Mouse (Mus musculus) liver, embryonic 13.5 days (tissue): ENCODE data around the gene Snx9. TPM values are rescaled to one million over a fixed set of nuclear protein-coding genes. Genes with fewer than 3 reads are reported as not detected.

ENCODE experiments used
- ATAC-seq: fragments of 200-750 bp; cut with Nextera tagmentation; 2 replicates; pipeline ENCODE4 v1.8.0; 2017; ENCODE audit warnings: low read depth, mild to moderate bottlenecking, moderate number of reproducible peaks, moderate library complexity
- DNase-seq: peaks from one replicate; pipeline ENCODE4 v3.0.0; 2022
- H3K27ac ChIP-seq: fragments of 300-500 bp; sonication (generic); 2 replicates; pipeline ENCODE4 v1.5.1; 2015; ENCODE audit warnings: moderate library complexity, mild to moderate bottlenecking, inconsistent platforms
- H3K27me3 ChIP-seq: fragments of 300-500 bp; sonication (generic); 2 replicates; pipeline ENCODE4 v1.6.1; 2015; ENCODE audit warnings: mild to moderate bottlenecking, inconsistent platforms
- H3K36me3 ChIP-seq: fragments of 300-500 bp; sonication (generic); 2 replicates; pipeline ENCODE4 v1.6.1; 2015; ENCODE audit warnings: mild to moderate bottlenecking, inconsistent platforms
- H3K4me1 ChIP-seq: fragments of 300-500 bp; sonication (generic); replicated peaks from 2 replicates; pipeline ENCODE4 v1.6.1; 2015; ENCODE audit warnings: inconsistent platforms
- H3K4me2 ChIP-seq: fragments of 300-500 bp; sonication (generic); 2 replicates; pipeline ENCODE4 v1.6.1; 2015; ENCODE audit warnings: inconsistent platforms, mild to moderate bottlenecking, moderate library complexity
- H3K4me3 ChIP-seq: fragments of 300-500 bp; sonication (generic); replicated peaks from 2 replicates; pipeline ENCODE4 v1.5.1; 2015; ENCODE audit warnings: mild to moderate bottlenecking, inconsistent platforms
- H3K9ac ChIP-seq: fragments of 300-500 bp; sonication (generic); 2 replicates; pipeline ENCODE4 v1.6.1; 2015; ENCODE audit warnings: mild to moderate bottlenecking, inconsistent platforms
- H3K9me3 ChIP-seq: fragments of 300-500 bp; sonication (generic); replicated peaks from 2 replicates; pipeline ENCODE4 v1.6.1; 2016; ENCODE audit warnings: inconsistent platforms
- WGBS: fragments of 180-500 bp; shearing (Covaris S2); methylation state at CpG from one replicate; pipeline ENCODE4 v1.1.7; 2015; ENCODE audit not compliant: insufficient replicate concordance; 5-methylcytosine and 5-hydroxymethylcytosine counted together
- polyA plus RNA-seq: library from polyadenylated mRNA; unstranded; fragments of >200 nt; fragmentation: Nextera tagmentation; extraction: Ambion mirVana; gene quantifications from 2 replicates; pipeline ENCODE4 v1.2.1, GENCODE M21; 2015

Snx9 gene
- polyA plus RNA-seq, 1 experiment from 2014 or later = 12.2 TPM

DNA sequence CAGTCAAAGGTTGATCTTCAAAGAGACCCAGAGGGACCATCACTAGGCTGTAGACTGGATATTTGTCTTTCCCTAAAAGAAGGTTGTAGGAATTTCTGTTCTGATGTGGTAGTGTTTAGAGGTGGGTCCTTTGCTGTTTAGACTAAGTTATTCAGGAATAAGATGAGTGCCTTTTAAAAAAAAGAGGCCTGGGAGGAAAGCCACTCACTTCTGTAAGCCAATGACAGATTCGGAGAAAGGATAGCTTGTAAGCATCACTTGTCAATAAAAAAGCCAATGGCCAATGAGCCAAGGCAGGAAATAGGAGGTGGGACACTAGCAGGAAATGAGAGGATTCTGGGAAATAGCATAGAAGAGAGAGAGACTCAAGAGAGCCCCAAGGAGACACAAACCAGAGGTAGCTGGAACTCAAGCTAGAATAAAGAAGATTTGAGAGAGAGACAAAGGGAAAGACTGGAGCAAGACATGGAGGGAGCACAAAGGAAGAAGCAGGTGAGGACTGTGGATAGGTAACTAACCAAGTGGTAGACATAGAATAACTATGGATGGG is 9.8 kb upstream of the Snx9 start:
- Histone ChIP-seq H3K27ac (peak overlapping the region; percentile 74), H3K36me3 (no peaks in the 10 kb centered on the region), H3K4me3 (0 out of 2 replicates have a peak overlapping the region, but pooled peaks have one; percentile 12), H3K9ac (no peak overlapping the region), H3K4me1 (peaks cover 53% of the 10 kb centered on the region), H3K9me3 (no peaks in the 10 kb centered on the region), H3K4me2 (peak overlapping the region; percentile 49), H3K27me3 (no peaks in the 10 kb centered on the region)
- DNase-seq (no peak), ATAC-seq (no peak)
- 51% methylated on average over 1 of the region's 1 CpGs for WGBS

DNA sequence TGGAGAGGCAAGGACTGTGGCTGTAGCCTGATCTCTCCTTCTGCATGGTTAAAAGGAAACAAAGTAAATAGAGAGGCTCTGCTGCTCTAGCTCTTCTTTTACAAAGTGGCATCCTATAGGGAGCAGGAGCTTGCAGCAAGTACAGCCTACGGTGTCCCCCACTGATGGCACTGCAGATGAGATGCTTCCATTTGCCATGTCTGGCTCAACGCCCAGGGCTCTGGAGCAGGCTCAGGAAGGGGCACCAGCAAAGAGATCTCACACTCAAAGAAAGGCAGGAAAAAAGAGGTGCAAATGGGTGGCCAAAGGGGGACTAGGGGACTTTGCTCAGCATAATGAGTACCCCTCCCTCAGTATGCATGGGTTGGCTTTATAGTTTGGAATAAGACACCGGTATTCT is 7.0 kb upstream of the Snx9 start:
- H3K9ac ChIP-seq = no peak overlapping the region
- no peaks in the 10 kb centered on the region for H3K9me3 ChIP-seq
- DNase-seq (no peak), ATAC-seq (no peak)
- peaks cover 40% of the 10 kb centered on the region for H3K4me1 ChIP-seq
- no peaks in the 10 kb centered on the region for H3K27me3 ChIP-seq
- no peak overlapping the region for H3K4me3 ChIP-seq
- no peak overlapping the region for H3K4me2 ChIP-seq
- 92% methylated on average over 3 of the region's 3 CpGs for WGBS
- no peaks in the 10 kb centered on the region for H3K36me3 ChIP-seq
- no peak overlapping the region for H3K27ac ChIP-seq

DNA sequence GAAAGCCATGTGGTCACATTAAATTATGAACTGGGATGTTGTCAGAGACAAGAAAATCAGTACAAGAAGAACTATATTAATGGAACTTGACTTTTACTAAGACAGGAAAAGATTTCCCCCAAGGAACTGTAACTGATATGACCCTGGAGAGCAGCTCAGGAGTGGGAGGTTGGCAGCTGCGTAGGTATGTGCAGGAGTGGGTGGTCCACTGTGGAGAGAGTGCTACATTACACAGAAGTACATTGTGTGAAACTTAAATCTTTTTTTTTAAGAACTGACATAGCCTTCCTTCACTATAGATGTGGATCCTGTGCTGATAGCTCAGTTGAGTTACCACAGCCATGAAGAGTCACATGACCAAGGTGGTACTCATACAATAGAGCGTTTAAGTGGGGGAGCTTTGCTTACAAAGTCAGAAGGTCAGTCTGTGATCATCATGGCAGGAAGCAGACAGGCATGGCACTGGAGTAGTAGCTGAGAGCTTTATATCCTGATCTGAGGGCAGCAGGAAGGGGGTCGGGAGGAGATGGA is 6.3 kb upstream of the Snx9 start:
- H3K4me3 ChIP-seq = no peak overlapping the region
- ATAC-seq (no peak), DNase-seq (no peak)
- peaks cover 40% of the 10 kb centered on the region for H3K4me1 ChIP-seq
- 73% methylated on average over 3 of the region's 3 CpGs for WGBS
- no peaks in the 10 kb centered on the region for H3K36me3 ChIP-seq
- no peak overlapping the region for H3K9ac ChIP-seq
- no peak overlapping the region for H3K27ac ChIP-seq
- H3K27me3 ChIP-seq = no peaks in the 10 kb centered on the region
- no peak overlapping the region for H3K4me2 ChIP-seq
- no peaks in the 10 kb centered on the region for H3K9me3 ChIP-seq

DNA sequence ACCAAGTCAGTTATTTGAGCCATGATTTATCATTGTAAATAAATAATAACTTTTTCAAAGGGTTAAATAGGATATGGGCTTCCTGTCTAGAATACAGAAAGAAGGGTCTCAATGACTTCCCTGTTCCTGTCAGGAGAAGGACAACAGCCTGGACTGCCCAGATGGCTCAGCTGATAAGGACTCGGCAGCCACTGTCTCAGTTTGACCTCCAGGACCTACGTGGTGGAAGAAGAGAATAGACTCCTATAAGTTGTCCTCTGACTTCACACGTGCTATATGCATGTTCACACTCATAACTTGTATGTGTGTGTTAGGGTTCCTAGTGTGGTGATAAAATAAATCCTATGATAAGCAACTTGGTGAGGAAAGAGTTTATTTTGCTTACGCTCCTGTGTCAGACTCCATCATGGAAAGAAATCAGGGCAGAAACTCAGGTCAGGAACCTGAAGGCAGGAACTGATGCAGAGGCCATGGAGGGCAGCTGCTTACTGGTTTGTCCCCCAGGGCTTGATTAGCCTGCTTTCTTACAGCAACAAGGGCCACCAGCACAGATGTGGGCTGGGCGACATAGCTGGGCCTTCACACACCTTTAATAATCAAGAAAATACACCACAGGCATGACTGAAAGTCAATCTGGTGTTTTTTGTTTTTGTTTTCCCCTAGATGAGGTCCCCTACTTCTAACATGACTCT is 1.4 kb upstream of the Snx9 start:
- Histone ChIP-seq H3K27me3 (no peaks in the 10 kb centered on the region), H3K4me1 (peaks cover 39% of the 10 kb centered on the region), H3K9me3 (no peaks in the 10 kb centered on the region), H3K4me2 (peak overlapping the region; percentile 86; the same call in 1 of the 2 replicates), H3K4me3 (no peak overlapping the region), H3K9ac (no peak overlapping the region), H3K36me3 (no peaks in the 10 kb centered on the region), H3K27ac (peak overlapping the region; percentile 9; the same call in 1 of the 2 replicates)
- WGBS = 40% methylated on average over 5 of the region's 5 CpGs
- DNase-seq (no peak), ATAC-seq (no peak)

DNA sequence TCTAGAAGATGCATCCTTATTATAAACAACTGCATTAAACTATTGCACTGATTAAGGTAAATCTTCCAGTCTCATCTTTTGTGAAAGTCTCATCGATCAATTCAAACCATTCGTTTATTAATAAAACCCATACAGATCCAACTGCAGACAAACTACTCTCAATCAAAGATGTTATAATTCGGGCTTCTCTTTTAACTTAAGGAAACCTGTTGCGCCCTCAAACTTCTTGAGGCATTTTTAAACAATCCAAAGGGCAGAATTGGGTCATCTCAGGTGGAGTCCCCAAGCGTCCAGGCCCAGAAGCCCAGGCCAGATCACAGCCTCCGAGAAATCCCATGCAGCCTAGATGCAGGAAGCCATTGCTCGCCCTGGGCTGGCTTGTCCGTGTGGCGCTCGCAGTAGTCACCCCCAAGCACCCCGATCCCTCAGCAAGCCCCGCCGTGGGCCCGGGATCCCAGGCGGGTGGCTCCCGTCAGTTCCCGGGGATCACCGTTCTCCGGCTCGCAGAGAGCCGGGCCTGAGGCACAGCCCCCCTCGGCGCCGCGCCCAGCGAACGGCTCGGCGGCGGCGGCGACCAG is 490 bp upstream of the Snx9 start:
- Histone ChIP-seq H3K4me2 (peak overlapping the region; percentile 86), H3K27ac (peak overlapping the region; percentile 90), H3K36me3 (no peaks in the 10 kb centered on the region), H3K9me3 (no peaks in the 10 kb centered on the region), H3K27me3 (no peaks in the 10 kb centered on the region), H3K4me1 (peaks cover 43% of the 10 kb centered on the region), H3K4me3 (peak overlapping the region; percentile 82), H3K9ac (peak overlapping the region; percentile 85)
- DNase-seq (no peak), ATAC-seq (peak; percentile 54; the same call in 1 of the 2 replicates)
- whole genome bisulfite sequencing = 6% methylated on average over 32 of the region's 32 CpGs

DNA sequence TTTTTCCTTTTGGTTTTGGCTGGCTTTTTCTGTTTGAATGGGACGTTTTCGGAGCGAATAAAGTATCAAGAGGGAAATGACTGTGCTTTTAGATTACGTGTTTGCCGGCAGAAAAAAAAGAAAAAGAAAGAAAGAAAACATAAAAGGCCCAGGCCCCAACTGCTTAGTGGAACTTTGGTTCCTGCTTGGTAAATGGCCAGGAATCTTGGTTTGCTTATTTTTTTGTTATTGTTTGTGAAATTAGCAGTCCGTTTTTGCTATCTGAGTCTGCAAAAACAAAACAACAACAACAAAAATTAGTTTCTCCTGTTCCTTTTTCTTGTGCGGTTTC is 779 bp downstream of the Snx9 start:
- no peak for DNase-seq
- H3K4me1 ChIP-seq = peaks cover 53% of the 10 kb centered on the region

DNA sequence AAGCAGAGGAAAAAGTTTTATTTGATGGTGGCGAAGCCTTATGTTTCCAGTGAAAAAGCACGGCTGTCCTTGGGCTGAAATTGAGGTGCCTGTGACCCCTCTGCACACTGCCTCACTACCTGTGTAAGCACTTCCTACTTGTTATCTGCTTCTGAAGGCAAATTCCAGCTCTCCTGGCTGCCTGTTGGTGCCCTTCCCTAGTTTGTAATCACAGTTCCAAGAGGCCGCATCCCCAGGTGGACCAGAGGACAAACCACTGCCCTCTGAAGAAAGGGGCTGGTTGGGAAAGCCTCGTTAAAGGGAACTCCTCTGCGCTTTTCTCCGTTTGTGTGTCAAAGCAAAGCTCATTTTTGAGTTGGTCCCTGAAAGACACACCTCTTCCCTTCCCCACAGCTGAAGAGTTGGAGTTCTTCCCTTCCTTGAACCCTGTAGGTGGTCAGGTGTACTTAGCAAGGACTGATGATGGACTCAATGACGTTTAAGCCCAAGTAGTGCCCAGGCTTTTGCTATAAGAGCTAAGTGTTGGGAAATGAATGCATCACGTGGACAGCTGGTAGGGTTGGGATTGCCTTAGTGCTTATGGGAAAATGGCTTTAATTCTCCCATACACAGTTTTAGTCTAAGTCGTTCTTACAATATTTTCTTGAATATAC is 2.0 kb downstream of the Snx9 start:
- H3K9ac ChIP-seq = 0 out of 2 replicates have a peak overlapping the region, but pooled peaks have one; percentile 11
- peak overlapping the region; percentile 82 for H3K4me3 ChIP-seq
- no peaks in the 10 kb centered on the region for H3K9me3 ChIP-seq
- 61% methylated on average over 9 of the region's 9 CpGs for WGBS
- no peaks in the 10 kb centered on the region for H3K27me3 ChIP-seq
- peak overlapping the region; percentile 46 for H3K4me2 ChIP-seq
- peaks cover 57% of the 10 kb centered on the region for H3K4me1 ChIP-seq
- ATAC-seq (no peak), DNase-seq (no peak)
- H3K36me3 ChIP-seq = no peaks in the 10 kb centered on the region
- no peak overlapping the region; the same call in 1 of the 2 replicates for H3K27ac ChIP-seq

More for the DNA sequence above, 779 bp downstream of the Snx9 start:
- H3K4me3 ChIP-seq = peak overlapping the region; percentile 82
- under 1% methylated on average over 7 of the region's 7 CpGs for WGBS
- peak overlapping the region; percentile 86 for H3K4me2 ChIP-seq
- no peaks in the 10 kb centered on the region for H3K9me3 ChIP-seq
- no peak for ATAC-seq
- no peaks in the 10 kb centered on the region for H3K27me3 ChIP-seq
- H3K36me3 ChIP-seq = no peaks in the 10 kb centered on the region
- H3K9ac ChIP-seq = peak overlapping the region; percentile 85
- H3K27ac ChIP-seq = peak overlapping the region; percentile 90

DNA sequence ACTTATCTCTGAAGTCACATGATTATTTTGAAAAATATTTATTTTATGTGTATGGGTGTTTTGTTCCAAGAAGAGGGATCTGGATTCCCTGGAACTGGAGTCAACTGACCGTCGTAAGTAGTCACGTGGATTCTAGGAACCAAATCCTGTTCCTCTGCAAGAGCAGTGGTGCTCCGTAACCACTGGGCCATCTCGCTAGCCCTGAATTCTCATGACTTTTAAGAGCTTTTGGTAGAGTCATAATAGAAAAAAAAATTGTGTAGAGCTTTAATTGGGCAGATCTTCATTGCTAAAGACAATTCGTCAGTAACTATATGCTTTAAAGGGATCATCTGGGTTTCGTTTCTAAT is 2.5 kb downstream of the Snx9 start:
- H3K4me1 ChIP-seq = peaks cover 57% of the 10 kb centered on the region
- H3K9ac ChIP-seq = no peak overlapping the region
- ATAC-seq (no peak), DNase-seq (no peak)
- no peaks in the 10 kb centered on the region for H3K36me3 ChIP-seq
- no peak overlapping the region for H3K4me3 ChIP-seq
- WGBS = 85% methylated on average over 7 of the region's 7 CpGs
- H3K4me2 ChIP-seq = no peak overlapping the region
- no peak overlapping the region for H3K27ac ChIP-seq
- no peaks in the 10 kb centered on the region for H3K9me3 ChIP-seq
- H3K27me3 ChIP-seq = no peaks in the 10 kb centered on the region

DNA sequence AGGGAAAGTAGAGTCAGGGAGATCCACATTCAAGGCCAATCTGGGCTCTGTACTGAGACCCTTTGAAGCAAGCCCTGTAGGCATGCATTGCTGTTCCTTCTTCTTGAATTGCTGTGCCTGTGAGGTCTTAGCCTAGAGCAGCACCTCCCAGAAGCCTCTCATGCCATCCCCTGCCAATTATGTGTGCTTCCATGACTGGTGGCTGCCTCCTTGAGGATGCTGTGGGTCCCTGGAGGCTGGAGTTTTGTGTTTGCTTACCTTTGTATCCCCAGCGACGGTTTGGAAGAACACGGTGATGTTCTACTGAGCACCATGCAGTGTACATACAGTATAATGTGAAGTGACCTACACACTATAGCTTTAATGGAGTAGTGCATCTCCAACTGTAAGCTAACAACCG is 4.2 kb downstream of the Snx9 start:
- DNase-seq (no peak), ATAC-seq (no peak)
- no peak overlapping the region for H3K4me3 ChIP-seq
- H3K4me2 ChIP-seq = no peak overlapping the region
- WGBS = 80% methylated on average over 4 of the region's 4 CpGs
- H3K9ac ChIP-seq = no peak overlapping the region
- peaks cover 52% of the 10 kb centered on the region for H3K4me1 ChIP-seq
- no peaks in the 10 kb centered on the region for H3K27me3 ChIP-seq
- H3K36me3 ChIP-seq = no peaks in the 10 kb centered on the region
- no peak overlapping the region for H3K27ac ChIP-seq
- H3K9me3 ChIP-seq = no peaks in the 10 kb centered on the region

DNA sequence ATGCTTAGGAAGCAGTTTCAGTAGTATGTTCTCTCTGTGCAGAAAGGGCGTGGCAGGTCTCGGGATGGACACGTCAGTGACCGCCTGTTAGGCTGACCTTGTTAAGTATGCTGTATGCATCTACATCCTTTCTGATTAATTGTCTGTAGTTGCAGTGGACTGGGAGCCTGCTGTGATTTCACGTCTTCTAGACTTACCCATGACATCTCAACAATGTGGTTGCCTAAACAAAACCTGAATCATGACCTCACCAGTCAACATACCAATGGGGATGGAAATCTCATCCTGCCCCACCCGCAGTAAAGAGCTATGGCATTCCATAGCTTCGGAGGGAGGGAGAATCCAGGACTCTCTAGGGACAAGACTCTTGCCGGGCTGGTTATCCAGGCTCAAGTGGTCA is 5.0 kb downstream of the Snx9 start:
- Histone ChIP-seq H3K4me2 (no peak overlapping the region), H3K4me3 (no peak overlapping the region), H3K9ac (no peak overlapping the region), H3K9me3 (no peaks in the 10 kb centered on the region), H3K27ac (no peak overlapping the region), H3K27me3 (no peaks in the 10 kb centered on the region), H3K36me3 (no peaks in the 10 kb centered on the region), H3K4me1 (peaks cover 48% of the 10 kb centered on the region)
- 73% methylated on average over 8 of the region's 8 CpGs for WGBS
- no peak for DNase-seq
- ATAC-seq = no peak

DNA sequence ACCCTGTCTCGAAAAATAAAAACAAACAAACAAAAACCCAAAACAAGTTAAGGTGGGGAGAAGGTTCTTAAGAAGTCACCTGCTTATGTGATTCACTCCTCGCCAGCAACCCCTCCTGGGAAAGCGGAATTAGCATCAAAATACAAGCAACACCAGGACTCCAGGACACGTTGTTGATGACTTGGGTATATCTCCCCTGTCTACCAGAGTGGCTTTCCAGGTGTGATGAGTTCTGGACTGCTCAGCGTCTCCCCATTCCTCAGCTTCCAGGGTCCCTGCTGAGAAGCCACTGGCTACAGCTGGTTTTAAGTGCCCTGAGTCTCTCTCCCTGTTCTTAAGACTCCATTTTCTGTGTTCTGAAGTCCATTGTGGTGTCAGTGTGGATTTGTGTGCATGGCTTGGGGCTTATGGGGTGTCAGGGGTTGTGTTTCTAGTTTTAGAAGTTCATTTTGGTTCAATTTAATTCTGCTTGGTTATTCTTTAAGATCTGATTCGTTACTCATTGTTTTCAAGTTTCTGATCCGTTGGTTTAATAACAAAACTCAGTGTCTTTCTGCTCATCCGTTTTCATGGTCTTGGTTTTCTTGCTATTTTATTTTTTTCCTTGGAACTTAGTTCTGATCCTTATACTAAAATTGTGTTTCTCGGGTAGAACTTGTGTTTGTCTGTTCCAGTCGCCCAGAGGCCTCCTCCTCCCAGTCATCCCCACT is 7.7 kb downstream of the Snx9 start:
- no peaks in the 10 kb centered on the region for H3K27me3 ChIP-seq
- H3K4me3 ChIP-seq = no peak overlapping the region
- WGBS = 57% methylated on average over 10 of the region's 10 CpGs
- no peak overlapping the region for H3K9ac ChIP-seq
- H3K4me1 ChIP-seq = peaks cover 36% of the 10 kb centered on the region
- H3K36me3 ChIP-seq = peaks cover 1% of the 10 kb centered on the region; the same call in 1 of the 2 replicates
- ATAC-seq (no peak), DNase-seq (no peak)
- H3K27ac ChIP-seq = peak overlapping the region; percentile 44; the same call in 1 of the 2 replicates
- no peaks in the 10 kb centered on the region for H3K9me3 ChIP-seq
- H3K4me2 ChIP-seq = peak overlapping the region; percentile 39
